Mouse (Mus musculus) CD4-positive, CD25-positive, alpha-beta regulatory T cell, adult 9 weeks (primary cell): Measurements from ENCODE around the gene Ehf. TPM values are rescaled to one million over a fixed set of nuclear protein-coding genes. Genes with fewer than 3 reads are reported as not detected.

Source experiments
- polyA plus RNA-seq: library from polyadenylated mRNA; unstranded; fragments of 100-300 nt; shearing (Covaris generic); gene quantifications from one replicate; pipeline ENCODE4 v1.2.1, GENCODE M21; 2017

The Ehf gene
- polyA plus RNA-seq, result not detected

DNA sequence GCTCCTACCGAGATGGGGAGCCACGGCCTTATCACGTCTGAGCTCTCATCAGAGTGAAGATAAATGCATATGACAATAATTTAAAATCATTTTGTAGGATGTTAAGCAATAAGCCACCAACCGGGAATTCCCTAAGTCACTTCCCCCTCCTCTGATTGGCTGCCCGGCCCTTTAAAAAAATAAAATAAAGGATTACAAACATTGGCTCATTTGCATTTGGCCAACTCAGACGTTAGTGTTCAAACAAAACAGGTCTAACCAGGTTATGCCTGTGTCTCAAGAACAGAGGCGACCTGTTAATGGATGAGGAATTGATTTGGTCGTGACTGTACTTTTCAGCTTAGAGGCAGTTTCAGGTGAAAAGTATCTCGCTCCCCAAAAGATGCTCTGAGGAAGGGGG, at the start of gene Ehf:
Ehf (minus strand) TSS at position 147 of the 400 bp plus-strand sequence.

Other genes starting within 250 kb of the Ehf start
- 32.4 TPM for gene Pdhx, start 229.8 kb downstream of the Ehf start, polyA plus RNA-seq
- 30.8 TPM for gene Apip, start 229.6 kb downstream of the Ehf start, polyA plus RNA-seq
- not detected for gene Elf5, start 108.4 kb upstream of the Ehf start, polyA plus RNA-seq
- gene Cat, start 181.9 kb upstream of the Ehf start, polyA plus RNA-seq, result 118 TPM